Mouse (Mus musculus) lung, postnatal 0 days (tissue): Measurements from ENCODE around the gene Arhgap5.

Experiments
- CTCF ChIP-seq: IDR thresholded peaks from 2 replicates; pipeline ENCODE4 v1.5.1; 2016; ENCODE audit warnings: antibody characterized with exemption, mild to moderate bottlenecking
- EP300 ChIP-seq: IDR thresholded peaks from 2 replicates; pipeline ENCODE4 v1.6.1; 2016; ENCODE audit warnings: antibody characterized with exemption, mild to moderate bottlenecking, control low read depth

DNA sequence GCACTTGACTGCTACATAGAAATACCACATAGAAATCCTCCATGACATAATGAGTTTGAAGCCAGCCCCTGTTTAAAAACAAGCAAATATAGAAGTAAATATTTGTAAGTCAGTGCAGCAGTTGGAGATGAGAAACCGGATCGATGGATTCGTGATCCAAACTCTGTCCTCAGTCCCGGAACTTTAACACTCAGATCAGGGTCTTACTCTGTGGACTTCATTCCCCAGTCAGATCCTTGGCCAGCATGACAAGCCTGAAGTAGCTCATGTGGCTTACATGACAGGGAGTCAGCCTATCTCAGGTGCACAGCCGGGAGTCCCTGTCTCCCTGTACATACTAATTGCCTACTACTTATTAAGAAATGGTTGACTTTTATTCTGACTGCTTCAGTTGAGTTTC lies 61.9 kb downstream of the Arhgap5 start:
- TF ChIP-seq CTCF (no peak), EP300 (no peak)
